Mouse (Mus musculus) forebrain, embryonic 12.5 days (tissue): Measurements from ENCODE around the gene Naxe. TPM values are rescaled to one million over a fixed set of nuclear protein-coding genes. Genes with fewer than 3 reads are reported as not detected.
A peak's percentile ranks its signal among the peaks of the same experiment; 100 is the strongest.

ENCODE experiments used
- ATAC-seq: fragments of 200-750 bp; cut with Nextera tagmentation; 2 replicates; pipeline ENCODE4 v1.8.0; 2017; ENCODE audit warnings: moderate TSS enrichment; ENCODE audit not compliant: low FRiP score
- H3K27ac ChIP-seq: fragments of 300-500 bp; sonication (generic); 2 replicates; pipeline ENCODE4 v1.5.1; 2016; ENCODE audit warnings: mild to moderate bottlenecking
- H3K27me3 ChIP-seq: fragments of 300-500 bp; sonication (generic); 2 replicates; pipeline ENCODE4 v1.6.1; 2016; ENCODE audit warnings: mild to moderate bottlenecking
- H3K36me3 ChIP-seq: fragments of 300-500 bp; sonication (generic); replicated peaks from 2 replicates; pipeline ENCODE4 v1.6.1; 2016; ENCODE audit warnings: mild to moderate bottlenecking
- H3K4me1 ChIP-seq: fragments of 300-500 bp; sonication (generic); 2 replicates; pipeline ENCODE4 v1.6.1; 2016
- H3K4me2 ChIP-seq: fragments of 300-500 bp; sonication (generic); 2 replicates; pipeline ENCODE4 v1.6.1; 2016; ENCODE audit warnings: mild to moderate bottlenecking, moderate library complexity
- H3K4me3 ChIP-seq: fragments of 300-500 bp; sonication (generic); replicated peaks from 2 replicates; pipeline ENCODE4 v1.5.1; 2016; ENCODE audit warnings: mild to moderate bottlenecking
- H3K9ac ChIP-seq: fragments of 300-500 bp; sonication (generic); 2 replicates; pipeline ENCODE4 v1.6.1; 2016; ENCODE audit warnings: mild to moderate bottlenecking
- H3K9me3 ChIP-seq: fragments of 300-500 bp; sonication (generic); 2 replicates; pipeline ENCODE4 v1.6.1; 2016
- WGBS: fragments of 180-500 bp; shearing (Covaris S2); methylation state at CpG from one replicate; pipeline ENCODE4 v1.1.7; 2016; 5-methylcytosine and 5-hydroxymethylcytosine counted together
- polyA plus RNA-seq: library from polyadenylated mRNA; unstranded; fragments of >200 nt; fragmentation: Nextera tagmentation; extraction: Ambion mirVana; gene quantifications from 2 replicates; pipeline ENCODE4 v1.2.1, GENCODE M21; 2016

Gene Naxe
- 121 and 132 TPM in 2 replicates for polyA plus RNA-seq

DNA sequence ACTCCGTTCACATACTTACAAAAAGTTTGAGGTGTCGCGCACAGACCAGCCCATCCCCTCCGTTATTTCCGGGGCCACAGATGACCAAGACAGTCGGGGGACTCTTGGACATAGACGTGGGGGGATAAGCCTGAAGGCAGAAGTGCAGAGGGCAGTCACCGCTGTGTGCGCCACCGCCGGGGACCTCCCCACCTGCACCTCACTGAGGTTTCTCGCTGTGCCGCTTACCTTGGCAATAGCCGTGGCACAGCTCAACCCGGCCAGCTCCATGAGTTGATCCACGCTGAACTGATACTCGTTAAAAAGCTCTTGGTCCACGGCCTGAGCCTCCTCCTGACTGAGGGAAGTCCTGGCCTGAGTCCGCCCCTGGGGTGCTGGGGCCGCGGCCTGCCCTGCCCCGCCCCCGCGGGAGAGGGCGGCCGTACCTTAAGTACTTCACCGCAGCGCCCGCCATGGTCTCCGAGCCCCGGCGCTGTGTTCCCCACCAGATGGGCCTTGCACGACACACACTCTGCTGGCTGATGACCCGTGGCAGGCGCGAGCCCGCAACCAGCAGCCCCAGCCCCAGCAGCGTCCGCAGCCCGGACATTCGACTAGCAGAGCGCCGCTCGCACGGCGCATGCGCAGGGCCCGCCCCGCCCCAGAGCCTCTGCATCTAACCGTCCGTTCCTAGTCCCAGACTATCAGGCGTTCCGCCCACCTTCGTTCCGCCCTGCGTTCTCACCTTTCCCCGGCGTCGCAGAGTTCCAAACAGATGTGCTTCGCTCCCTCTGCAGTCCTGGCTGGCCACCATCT, at the start of gene Naxe:
Gene Naxe (minus strand): TSS at position 594 of the 795 bp plus-strand sequence.
- Histone ChIP-seq H3K4me1 (peaks cover 16% of the 10 kb centered on the region), H3K27me3 (no peaks in the 10 kb centered on the region), H3K4me3 (peak within 1 kb of the TSS; percentile 91), H3K27ac (peak within 1 kb of the TSS; percentile 73), H3K4me2 (peak within 1 kb of the TSS; percentile 91), H3K9me3 (no peaks in the 10 kb centered on the region), H3K36me3 (peaks cover 35% of the 10 kb centered on the region), H3K9ac (peak within 1 kb of the TSS; percentile 92)
- WGBS = 1% methylated on average over 60 of the region's 60 CpGs
- ATAC-seq = peak; percentile 97

DNA sequence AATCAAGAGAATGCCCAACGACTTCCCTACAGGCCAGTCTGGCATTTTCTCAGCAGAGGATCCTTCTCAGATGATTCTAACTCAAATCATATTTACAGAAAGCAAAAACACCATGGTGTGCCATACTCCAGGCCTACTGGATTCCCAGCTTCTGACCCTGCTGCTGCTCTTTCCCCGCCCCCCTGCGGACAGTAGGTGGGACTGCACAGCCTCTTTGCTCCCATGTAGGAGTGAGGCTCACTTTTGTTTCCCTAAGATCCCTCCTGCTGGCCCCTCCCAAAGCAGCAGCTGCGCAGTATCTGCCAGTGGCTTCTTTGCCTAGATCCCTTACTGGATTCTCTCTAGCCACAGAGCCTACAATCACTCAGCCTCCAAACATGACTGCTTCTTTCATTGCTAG, 47.8 kb upstream of the Naxe start:
- Histone ChIP-seq H3K36me3 (peaks cover 86% of the 10 kb centered on the region), H3K9ac (no peak overlapping the region), H3K4me2 (no peak overlapping the region), H3K27me3 (no peaks in the 10 kb centered on the region), H3K4me1 (no peaks in the 10 kb centered on the region), H3K27ac (no peak overlapping the region), H3K9me3 (no peaks in the 10 kb centered on the region), H3K4me3 (no peak overlapping the region)
- ATAC-seq = no peak
- 73% methylated on average over 4 of the region's 4 CpGs for WGBS

DNA sequence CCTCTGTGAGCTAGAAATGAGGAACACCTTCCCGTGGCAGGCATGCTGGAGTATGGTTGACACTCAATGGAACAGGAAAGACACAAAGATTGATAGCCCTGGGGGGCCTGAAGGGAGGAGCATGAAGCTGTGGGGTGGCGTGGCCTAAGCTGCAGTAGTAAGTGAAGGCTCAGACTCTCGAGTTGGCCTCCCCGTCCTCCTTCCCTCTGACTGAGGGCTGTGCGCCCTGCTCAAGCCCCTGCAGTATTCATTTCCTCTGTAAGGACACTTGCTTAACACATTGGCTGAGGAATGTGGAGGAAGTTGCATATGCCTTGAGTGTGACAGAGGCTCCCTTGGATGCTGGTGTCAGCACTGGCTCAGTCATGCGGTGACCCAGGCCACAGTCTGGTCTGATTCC, 44.3 kb upstream of the Naxe start:
- H3K4me2 ChIP-seq = no peak overlapping the region
- H3K27ac ChIP-seq = no peak overlapping the region
- no peaks in the 10 kb centered on the region for H3K4me1 ChIP-seq
- ATAC-seq = no peak
- H3K4me3 ChIP-seq = no peak overlapping the region
- 89% methylated on average over 6 of the region's 6 CpGs for WGBS
- no peaks in the 10 kb centered on the region for H3K27me3 ChIP-seq
- no peak overlapping the region for H3K9ac ChIP-seq
- H3K9me3 ChIP-seq = no peaks in the 10 kb centered on the region
- H3K36me3 ChIP-seq = peaks cover 85% of the 10 kb centered on the region

DNA sequence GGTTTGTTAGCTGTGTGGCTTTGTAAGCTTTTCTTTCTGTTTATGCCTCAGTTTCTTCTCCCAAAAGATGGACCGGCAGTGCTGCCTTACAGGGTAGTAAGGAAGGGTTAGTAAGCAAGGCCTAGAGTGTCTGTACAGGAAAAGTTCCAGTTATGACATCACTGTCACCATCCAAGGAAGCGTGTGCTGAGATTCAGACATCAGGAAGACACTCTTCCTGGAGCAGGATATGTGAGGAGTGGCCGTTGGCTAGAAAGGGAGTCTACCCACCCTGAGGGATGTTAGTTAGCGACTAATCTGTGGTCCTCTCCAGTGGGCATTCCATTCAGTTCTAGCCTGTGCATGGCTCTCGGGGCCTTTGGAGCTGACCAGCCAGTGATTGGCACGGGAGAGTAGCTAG, 43.9 kb upstream of the Naxe start:
- Histone ChIP-seq H3K36me3 (peaks cover 85% of the 10 kb centered on the region), H3K9me3 (no peaks in the 10 kb centered on the region), H3K9ac (no peak overlapping the region), H3K4me1 (no peaks in the 10 kb centered on the region), H3K27me3 (no peaks in the 10 kb centered on the region), H3K4me2 (no peak overlapping the region), H3K27ac (no peak overlapping the region), H3K4me3 (no peak overlapping the region)
- 88% methylated on average over 6 of the region's 6 CpGs for WGBS
- no peak for ATAC-seq

DNA sequence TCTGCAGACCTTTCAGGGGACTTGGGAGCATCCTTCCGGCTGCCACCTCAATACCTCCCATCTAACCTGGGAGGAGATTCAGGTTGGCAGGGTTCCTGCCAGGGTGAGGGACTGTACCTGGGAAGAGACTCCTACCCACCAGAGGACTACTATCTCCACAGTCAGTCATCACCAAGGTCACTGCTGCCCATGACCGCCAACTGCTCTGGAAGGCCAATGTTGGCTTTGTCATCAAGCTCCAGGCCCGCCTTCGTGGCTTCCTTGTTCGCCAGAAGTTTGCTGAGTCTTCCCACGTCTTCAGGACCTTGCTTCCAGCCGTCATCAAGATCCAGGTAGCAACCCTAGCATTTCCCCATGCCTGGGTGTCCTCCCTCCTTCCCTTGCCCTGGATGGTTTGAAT, 43.4 kb upstream of the Naxe start:
- peaks cover 88% of the 10 kb centered on the region for H3K36me3 ChIP-seq

DNA sequence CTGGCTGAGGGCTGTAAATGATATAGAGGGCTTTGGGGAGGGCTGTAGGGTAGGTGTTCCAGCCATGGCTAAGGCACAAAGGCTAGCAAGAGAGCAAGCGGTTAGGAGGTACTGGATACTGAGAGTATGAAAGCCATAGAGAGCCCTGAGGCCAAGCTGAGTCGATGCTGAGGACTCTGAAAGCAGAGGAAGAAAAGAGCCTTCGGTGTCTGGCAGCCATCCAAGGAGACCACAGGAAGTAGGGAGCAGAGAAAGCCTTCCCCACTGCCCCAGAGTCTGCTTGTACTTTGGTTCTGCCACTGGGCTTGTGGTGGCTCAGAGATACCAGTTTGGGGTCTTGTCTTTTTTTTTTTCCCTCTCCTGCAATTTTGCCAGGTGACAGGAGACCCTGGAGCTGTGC, 42.0 kb upstream of the Naxe start:
- 70% methylated on average over 3 of the region's 3 CpGs for WGBS
- Histone ChIP-seq H3K4me3 (no peak overlapping the region), H3K36me3 (peaks cover 81% of the 10 kb centered on the region), H3K9me3 (no peaks in the 10 kb centered on the region), H3K9ac (no peak overlapping the region), H3K27ac (no peak overlapping the region), H3K4me1 (no peaks in the 10 kb centered on the region), H3K27me3 (no peaks in the 10 kb centered on the region), H3K4me2 (no peak overlapping the region)
- no peak for ATAC-seq

More for the DNA sequence above, 43.4 kb upstream of the Naxe start:
- H3K4me2 ChIP-seq = no peak overlapping the region
- H3K4me3 ChIP-seq = no peak overlapping the region
- 91% methylated on average over 7 of the region's 7 CpGs for WGBS
- no peaks in the 10 kb centered on the region for H3K27me3 ChIP-seq
- no peak for ATAC-seq
- H3K9me3 ChIP-seq = no peaks in the 10 kb centered on the region
- no peaks in the 10 kb centered on the region for H3K4me1 ChIP-seq
- no peak overlapping the region for H3K9ac ChIP-seq
- no peak overlapping the region for H3K27ac ChIP-seq

DNA sequence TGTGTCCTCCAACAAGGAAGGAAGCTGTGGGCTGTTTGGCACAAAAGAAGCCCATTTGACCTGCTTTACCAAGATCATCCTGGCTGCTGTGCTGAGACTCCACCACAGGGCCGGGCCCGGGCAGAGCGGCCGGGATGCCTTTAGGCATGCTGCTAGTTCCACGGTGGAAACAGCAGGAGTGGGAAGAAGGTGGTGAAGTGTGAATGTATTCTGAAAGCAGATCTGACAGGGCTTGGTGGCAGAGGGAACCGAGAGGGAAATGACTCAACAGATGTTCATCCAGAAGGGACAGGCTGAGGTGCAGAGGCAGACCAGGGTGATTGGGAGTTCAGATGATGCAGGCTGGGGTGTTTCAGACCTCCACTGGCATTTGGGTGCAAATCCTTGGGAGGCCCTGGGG, 39.4 kb upstream of the Naxe start:
- Histone ChIP-seq H3K27me3 (no peaks in the 10 kb centered on the region), H3K9me3 (no peaks in the 10 kb centered on the region)
- 94% methylated on average over 6 of the region's 6 CpGs for WGBS

DNA sequence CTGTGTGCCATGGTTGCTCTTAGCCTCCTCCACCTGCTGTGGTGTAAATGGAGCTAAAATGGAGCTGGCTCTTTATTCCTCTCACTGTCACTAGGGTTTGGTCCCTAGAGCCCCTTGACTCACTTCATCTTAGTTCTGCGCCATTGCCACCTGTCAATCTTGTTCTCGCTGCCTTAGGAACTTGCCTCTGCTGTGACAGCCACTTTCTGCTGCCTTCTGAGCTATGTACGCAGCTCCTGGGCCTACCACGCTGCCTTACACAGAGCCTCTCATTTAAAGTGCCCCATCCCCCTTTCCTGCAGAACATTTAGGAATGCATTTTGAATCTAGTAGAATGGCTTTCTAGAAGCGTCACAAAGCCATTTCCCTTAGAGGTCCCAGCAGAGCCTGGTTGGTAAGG, 35.8 kb upstream of the Naxe start:
- no peaks in the 10 kb centered on the region for H3K9me3 ChIP-seq
- peaks cover 82% of the 10 kb centered on the region for H3K36me3 ChIP-seq
- H3K27me3 ChIP-seq = no peaks in the 10 kb centered on the region
- H3K4me3 ChIP-seq = no peak overlapping the region
- no peak overlapping the region for H3K4me2 ChIP-seq
- H3K27ac ChIP-seq = no peak overlapping the region
- no peak for ATAC-seq
- no peaks in the 10 kb centered on the region for H3K4me1 ChIP-seq
- WGBS = 84% methylated on average over 5 of the region's 5 CpGs
- H3K9ac ChIP-seq = no peak overlapping the region

More for the DNA sequence above, 39.4 kb upstream of the Naxe start:
- Histone ChIP-seq H3K27ac (no peak overlapping the region), H3K4me2 (no peak overlapping the region), H3K36me3 (peaks cover 79% of the 10 kb centered on the region), H3K9ac (no peak overlapping the region), H3K4me1 (no peaks in the 10 kb centered on the region), H3K4me3 (no peak overlapping the region)
- no peak for ATAC-seq

DNA sequence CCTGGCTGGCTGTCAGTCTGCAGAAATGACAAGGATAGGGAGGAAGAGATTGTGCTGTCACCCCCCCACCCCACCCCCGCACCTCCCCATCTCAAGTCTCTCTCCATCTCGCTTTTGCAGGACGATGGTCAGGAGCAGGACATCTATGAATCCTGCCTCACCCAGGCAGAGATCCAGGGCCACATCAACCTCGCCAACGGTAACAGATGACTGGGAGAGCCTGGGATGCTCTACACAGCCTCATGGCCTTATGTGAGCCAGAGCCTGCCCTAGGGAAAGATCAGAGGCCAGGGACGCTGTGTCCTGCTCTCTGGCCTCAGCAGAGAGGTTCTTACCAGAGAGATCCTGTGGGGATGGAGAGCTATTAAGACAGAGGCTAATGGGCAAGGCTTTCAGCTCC, 32.3 kb upstream of the Naxe start:
- 96% methylated on average over 6 of the region's 6 CpGs for WGBS
- H3K36me3 ChIP-seq = peaks cover 69% of the 10 kb centered on the region

DNA sequence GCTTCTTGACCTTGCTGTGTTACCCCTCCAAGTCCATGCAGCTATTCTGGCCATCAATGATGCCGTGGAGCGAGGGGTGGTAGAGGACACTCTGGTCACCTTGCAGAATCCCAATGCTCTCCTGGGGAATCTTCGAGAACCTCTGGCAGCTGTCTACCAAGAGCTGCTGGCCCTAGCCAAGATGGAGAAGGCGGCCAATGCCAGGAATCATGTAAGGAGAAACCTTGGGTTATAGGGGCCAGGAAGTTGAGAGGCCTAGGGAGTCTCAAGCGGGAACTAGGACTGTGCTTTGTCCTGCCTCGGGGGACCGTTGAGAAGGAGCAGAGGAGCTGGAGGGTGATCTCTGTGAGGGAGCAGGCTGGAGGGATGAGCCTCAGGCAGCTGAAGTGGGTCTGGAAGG, 31.8 kb upstream of the Naxe start:
- Histone ChIP-seq H3K9me3 (no peaks in the 10 kb centered on the region), H3K27ac (no peak overlapping the region), H3K9ac (no peak overlapping the region), H3K4me3 (no peak overlapping the region), H3K4me1 (no peaks in the 10 kb centered on the region), H3K36me3 (peaks cover 66% of the 10 kb centered on the region), H3K4me2 (no peak overlapping the region), H3K27me3 (no peaks in the 10 kb centered on the region)
- ATAC-seq = no peak
- WGBS = 93% methylated on average over 7 of the region's 7 CpGs

More for the DNA sequence above, 32.3 kb upstream of the Naxe start:
- Histone ChIP-seq H3K9me3 (no peaks in the 10 kb centered on the region), H3K27ac (no peak overlapping the region), H3K4me2 (no peak overlapping the region), H3K27me3 (no peaks in the 10 kb centered on the region), H3K4me1 (no peaks in the 10 kb centered on the region), H3K9ac (no peak overlapping the region), H3K4me3 (no peak overlapping the region)
- no peak for ATAC-seq

DNA sequence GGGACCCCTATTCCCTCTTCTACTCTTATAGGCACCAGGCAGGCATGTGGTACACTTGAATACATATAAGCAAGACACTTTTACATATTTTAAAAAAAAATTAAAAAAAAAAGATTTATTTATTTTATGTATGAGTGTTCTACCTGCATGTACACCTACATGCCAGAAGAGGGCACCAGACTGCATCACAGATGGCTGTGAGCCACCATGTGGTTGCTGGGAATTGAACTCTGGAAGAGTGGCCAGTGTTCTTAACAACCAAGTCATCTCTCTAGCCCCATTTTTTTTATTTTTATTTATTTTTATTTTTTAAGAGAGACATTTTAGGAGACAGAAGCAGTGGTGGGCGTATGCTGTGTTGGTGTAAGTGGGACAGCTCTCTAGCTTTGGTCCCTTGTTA, 29.4 kb upstream of the Naxe start:
- H3K36me3 ChIP-seq = peaks cover 51% of the 10 kb centered on the region
- WGBS = 91% methylated on average over 1 of the region's 1 CpGs
- H3K4me2 ChIP-seq = no peak overlapping the region
- H3K4me3 ChIP-seq = no peak overlapping the region
- no peak for ATAC-seq
- peaks cover 6% of the 10 kb centered on the region for H3K4me1 ChIP-seq
- H3K9ac ChIP-seq = no peak overlapping the region
- H3K27ac ChIP-seq = no peak overlapping the region
- no peaks in the 10 kb centered on the region for H3K27me3 ChIP-seq
- H3K9me3 ChIP-seq = no peaks in the 10 kb centered on the region

DNA sequence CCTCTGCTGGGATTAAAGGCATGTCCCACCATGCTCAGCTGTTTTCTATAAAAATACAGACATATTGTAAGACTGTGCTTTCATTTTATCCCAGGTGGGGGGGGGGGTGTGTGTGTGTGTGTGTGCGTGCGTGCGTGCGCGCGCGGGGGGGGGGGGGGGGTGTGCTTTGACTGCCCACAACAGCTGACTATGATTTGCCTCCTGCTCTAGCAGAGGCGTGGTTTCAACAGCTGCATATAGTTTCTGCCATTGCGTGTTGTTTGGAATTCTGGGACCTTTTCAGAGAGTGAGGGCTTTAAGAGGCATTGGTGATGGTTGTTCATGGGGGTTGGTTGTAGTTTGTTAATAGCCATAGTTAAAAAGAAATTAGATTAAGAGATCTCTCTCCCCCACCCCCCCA, 27.2 kb upstream of the Naxe start:
- no peaks in the 10 kb centered on the region for H3K27me3 ChIP-seq
- no peak for ATAC-seq
- no peak overlapping the region for H3K4me3 ChIP-seq
- no peaks in the 10 kb centered on the region for H3K9me3 ChIP-seq
- H3K36me3 ChIP-seq = peaks cover 31% of the 10 kb centered on the region
- H3K9ac ChIP-seq = no peak overlapping the region
- 84% methylated on average over 5 of the region's 9 CpGs for WGBS
- H3K4me2 ChIP-seq = no peak overlapping the region
- H3K27ac ChIP-seq = no peak overlapping the region
- peaks cover 18% of the 10 kb centered on the region for H3K4me1 ChIP-seq

DNA sequence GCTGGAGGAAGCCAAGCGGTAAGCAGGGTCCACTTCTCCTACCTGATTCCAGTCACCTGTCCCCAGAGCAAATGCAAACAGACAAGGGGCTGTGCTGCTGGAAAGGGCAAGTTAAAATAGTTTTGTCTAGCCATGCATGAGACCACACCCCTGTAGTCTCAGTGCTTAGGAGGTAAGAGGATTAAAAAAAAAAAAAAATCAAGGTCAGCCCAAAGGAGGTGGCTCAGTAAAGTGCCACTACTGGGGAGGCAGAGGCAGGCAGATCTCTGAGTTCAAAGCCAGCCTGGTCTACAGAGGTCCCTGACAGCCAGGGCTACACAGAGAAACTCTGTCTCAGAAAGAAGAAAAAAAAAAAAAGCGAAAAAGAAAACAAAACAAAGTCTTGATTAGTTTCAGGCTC, 25.7 kb upstream of the Naxe start:
- H3K9ac ChIP-seq = no peak overlapping the region
- no peaks in the 10 kb centered on the region for H3K27me3 ChIP-seq
- no peak overlapping the region for H3K4me3 ChIP-seq
- H3K27ac ChIP-seq = no peak overlapping the region
- H3K4me2 ChIP-seq = no peak overlapping the region
- H3K36me3 ChIP-seq = peaks cover 16% of the 10 kb centered on the region
- WGBS = 90% methylated on average over 2 of the region's 2 CpGs
- peaks cover 18% of the 10 kb centered on the region for H3K4me1 ChIP-seq
- H3K9me3 ChIP-seq = no peaks in the 10 kb centered on the region
- ATAC-seq = no peak
